Mouse (Mus musculus) heart, embryonic 10.5 days (tissue): Measurements from ENCODE around the gene Kin. TPM values are rescaled to one million over a fixed set of nuclear protein-coding genes. Genes with fewer than 3 reads are reported as not detected.

Experiments used
- DNase-seq: peaks from one replicate; pipeline ENCODE4 v3.0.0-alpha.2; 2017; ENCODE audit warnings: low spot score
- H3K27ac ChIP-seq: fragments of 300-500 bp; sonication (generic); 2 replicates; pipeline ENCODE4 v1.5.1; 2016; ENCODE audit warnings: mild to moderate bottlenecking
- H3K27me3 ChIP-seq: fragments of 300-500 bp; sonication (generic); 2 replicates; pipeline ENCODE4 v1.6.1; 2016; ENCODE audit warnings: mild to moderate bottlenecking; ENCODE audit not compliant: poor library complexity, insufficient read depth, severe bottlenecking
- H3K36me3 ChIP-seq: fragments of 300-500 bp; sonication (generic); 2 replicates; pipeline ENCODE4 v1.6.1; 2016; ENCODE audit warnings: mild to moderate bottlenecking, moderate library complexity
- H3K4me1 ChIP-seq: fragments of 300-500 bp; sonication (generic); 2 replicates; pipeline ENCODE4 v1.6.1; 2016; ENCODE audit warnings: mild to moderate bottlenecking
- H3K4me3 ChIP-seq: fragments of 300-500 bp; sonication (generic); 2 replicates; pipeline ENCODE4 v1.5.1; 2016; ENCODE audit warnings: mild to moderate bottlenecking, moderate library complexity
- H3K9me3 ChIP-seq: fragments of 300-500 bp; sonication (generic); 2 replicates; pipeline ENCODE4 v1.6.1; 2016; ENCODE audit warnings: mild to moderate bottlenecking, moderate library complexity
- WGBS: fragments of 180-500 bp; shearing (Covaris S2); methylation state at CpG from one replicate; pipeline ENCODE4 v1.1.7; 2016; 5-methylcytosine and 5-hydroxymethylcytosine counted together
- polyA plus RNA-seq: library from polyadenylated mRNA; unstranded; fragments of >200 nt; fragmentation: Nextera tagmentation; extraction: Ambion mirVana; gene quantifications from 2 replicates; pipeline ENCODE4 v1.2.1, GENCODE M21; 2016

The Kin gene
- polyA plus RNA-seq, 1 experiment from 2014 or later: 30.7 TPM

DNA sequence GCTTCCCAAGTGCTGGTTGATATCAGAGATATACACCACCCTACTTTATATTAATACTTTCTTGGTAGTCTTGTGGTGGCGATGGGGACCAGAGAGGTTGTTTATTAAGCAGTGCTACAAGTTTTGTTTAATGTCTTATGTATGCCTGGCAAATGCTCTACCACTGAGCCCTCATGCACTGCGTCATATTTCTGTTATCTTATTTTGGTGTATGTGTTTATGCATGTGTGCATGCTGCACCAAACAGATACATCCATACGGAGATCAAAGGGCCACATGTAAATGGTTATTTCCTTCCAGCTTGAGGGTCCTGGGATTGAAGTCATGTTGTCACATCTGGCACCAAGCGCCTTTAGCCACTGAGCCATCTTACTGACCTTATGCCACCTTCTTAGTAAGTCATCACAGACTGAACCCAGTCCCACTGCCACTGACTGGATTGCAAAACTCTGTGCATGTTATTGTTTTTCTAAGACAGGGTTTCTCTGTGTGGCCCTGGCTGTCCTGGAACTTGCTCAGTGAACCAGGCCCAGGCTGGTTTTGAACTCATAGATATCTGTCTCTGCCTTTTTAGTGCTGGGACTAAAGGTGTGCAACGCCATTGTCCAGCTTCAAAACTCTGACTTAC is 1.2 kb downstream of the Kin start:
- Histone ChIP-seq H3K27me3 (no peaks in the 10 kb centered on the region), H3K27ac (peak overlapping the region; percentile 99; the same call in 1 of the 2 replicates), H3K4me1 (peaks cover 35% of the 10 kb centered on the region), H3K36me3 (peaks cover 28% of the 10 kb centered on the region), H3K9me3 (no peaks in the 10 kb centered on the region), H3K4me3 (peak overlapping the region; percentile 94)
- DNase-seq: no peak
- 89% methylated on average over 5 of the region's 5 CpGs for WGBS

DNA sequence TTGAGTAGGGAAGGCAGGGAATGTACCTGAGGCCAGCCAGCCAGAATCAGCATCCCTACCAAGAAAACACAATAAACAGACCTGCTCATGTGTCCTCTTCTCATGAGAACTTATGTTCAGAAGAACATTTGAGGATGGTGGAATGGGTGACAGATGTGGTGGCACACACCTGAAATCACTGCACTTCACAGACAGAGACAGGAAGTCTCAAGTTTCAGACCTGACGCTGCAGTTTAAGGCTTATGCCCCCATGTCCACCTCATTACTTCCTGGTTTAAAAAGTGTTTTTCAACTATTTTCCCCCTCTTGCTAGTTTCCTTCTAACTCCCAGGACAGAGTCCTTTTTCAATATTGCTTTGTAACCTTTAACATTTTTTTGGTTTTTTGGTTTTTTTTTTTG is 2.3 kb downstream of the Kin start:
- H3K4me1 ChIP-seq: peaks cover 31% of the 10 kb centered on the region
- H3K4me3 ChIP-seq: no peak overlapping the region
- 81% methylated on average over 1 of the region's 1 CpGs for WGBS
- peaks cover 40% of the 10 kb centered on the region for H3K36me3 ChIP-seq
- H3K27me3 ChIP-seq: no peaks in the 10 kb centered on the region
- no peaks in the 10 kb centered on the region for H3K9me3 ChIP-seq
- DNase-seq: no peak
- no peak overlapping the region for H3K27ac ChIP-seq

DNA sequence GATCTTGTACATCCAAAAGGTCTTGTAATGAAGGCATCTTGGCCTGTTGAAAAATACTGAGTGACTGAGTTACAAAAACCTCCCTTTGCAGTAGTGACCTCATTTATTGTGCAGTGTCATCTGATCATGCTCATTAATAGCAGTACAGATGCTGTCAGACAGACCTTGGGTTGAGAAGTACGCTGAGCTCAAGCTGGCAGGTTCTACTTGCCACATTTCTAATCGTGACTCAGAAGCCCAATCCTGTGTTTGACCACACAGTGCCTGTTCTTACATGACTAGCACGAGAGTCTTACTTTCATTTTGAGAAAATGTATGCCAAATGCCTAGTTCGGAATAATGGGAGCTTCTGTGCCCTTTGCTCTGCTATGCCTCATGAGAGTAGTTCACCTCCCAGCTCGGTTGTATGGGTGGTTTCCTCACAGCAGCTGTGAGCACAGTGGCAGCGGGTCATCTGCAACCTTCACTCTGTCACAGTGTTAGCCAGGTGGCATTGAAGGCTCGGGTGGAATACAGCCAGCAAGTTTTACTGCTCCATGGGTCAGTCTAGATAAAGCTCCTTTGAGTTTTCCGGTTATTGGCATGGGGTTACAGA is 7.0 kb downstream of the Kin start:
- peaks cover 10% of the 10 kb centered on the region; the same call in 1 of the 2 replicates for H3K4me1 ChIP-seq
- peaks cover 78% of the 10 kb centered on the region for H3K36me3 ChIP-seq
- no peaks in the 10 kb centered on the region for H3K27me3 ChIP-seq
- H3K4me3 ChIP-seq: no peak overlapping the region
- no peak overlapping the region for H3K27ac ChIP-seq
- no peaks in the 10 kb centered on the region for H3K9me3 ChIP-seq
- DNase-seq: no peak
- WGBS: 89% methylated on average over 8 of the region's 8 CpGs

DNA sequence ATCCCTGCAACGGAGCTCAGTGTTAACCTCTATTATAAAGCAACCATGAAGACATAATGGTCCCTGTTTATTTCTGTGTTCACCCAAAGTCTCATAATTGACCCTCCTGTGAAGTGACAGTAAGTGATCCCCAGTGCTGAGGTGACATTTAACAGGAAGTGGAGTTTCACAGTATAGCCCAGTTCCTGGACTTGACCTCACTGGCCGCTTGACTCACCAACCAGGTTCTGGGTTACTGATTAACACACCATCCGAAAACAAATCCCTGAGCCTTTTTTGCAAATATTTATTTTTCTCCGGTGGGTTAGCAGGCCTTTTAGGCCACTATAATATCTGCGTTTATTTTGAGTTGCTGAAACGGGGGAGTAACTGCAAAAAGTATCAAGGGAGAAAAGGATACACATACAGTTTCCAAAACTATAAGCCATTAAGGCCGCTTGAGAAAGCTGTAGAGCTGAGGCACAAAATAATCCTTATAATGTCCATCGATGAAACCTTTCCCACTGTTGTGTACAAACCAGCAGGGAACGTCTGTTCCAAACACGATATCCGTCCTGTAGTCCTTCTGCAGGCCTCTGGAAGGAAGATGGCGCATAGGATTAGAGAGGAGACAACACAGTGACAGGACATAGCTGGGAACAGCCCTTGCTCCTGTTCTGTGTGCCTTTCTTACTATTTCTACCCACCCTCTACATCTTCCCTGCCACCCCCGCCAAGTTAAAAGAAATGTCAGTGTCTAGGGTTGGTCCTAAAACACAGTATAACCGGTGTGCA is 14.1 kb downstream of the Kin start:
- 88% methylated on average over 14 of the region's 14 CpGs for WGBS

DNA sequence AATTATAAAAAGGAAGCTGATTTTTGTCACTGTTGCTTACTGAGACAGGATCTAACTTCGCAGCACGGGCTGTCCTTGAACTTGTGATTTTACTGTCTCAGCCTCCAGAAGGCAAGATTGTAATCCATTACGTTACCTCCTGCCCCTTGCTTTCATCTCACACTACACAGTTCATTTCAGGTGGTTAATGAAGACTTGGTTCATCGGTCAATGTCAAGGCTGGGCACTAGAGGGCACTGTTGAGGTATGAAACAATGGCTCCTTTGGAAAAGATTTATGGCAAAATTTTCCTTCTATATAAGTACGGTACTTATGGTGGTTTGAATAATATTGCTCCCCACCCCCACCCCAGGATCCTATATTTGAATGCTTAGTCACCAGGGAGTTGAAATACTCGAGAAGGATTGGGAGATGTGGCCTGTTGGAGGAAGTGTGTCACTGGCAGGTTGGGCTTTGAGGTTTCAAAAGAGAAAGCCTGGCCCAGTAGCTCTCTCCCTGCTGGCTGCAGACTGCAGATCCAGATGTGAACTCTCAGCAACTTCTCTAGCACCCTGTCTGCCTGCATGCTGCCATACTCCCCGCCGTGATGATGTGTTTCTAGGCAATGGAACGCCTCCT is 18.3 kb downstream of the Kin start:
- H3K9me3 ChIP-seq: no peaks in the 10 kb centered on the region
- no peaks in the 10 kb centered on the region for H3K27me3 ChIP-seq
- H3K27ac ChIP-seq: no peak overlapping the region
- peaks cover 3% of the 10 kb centered on the region; the same call in 1 of the 2 replicates for H3K4me1 ChIP-seq
- H3K36me3 ChIP-seq: no peaks in the 10 kb centered on the region
- WGBS: 38% methylated on average over 9 of the region's 9 CpGs
- H3K4me3 ChIP-seq: no peak overlapping the region
- no peak for DNase-seq

More for the DNA sequence above, 14.1 kb downstream of the Kin start:
- H3K9me3 ChIP-seq: no peaks in the 10 kb centered on the region
- no peak overlapping the region for H3K4me3 ChIP-seq
- no peaks in the 10 kb centered on the region for H3K4me1 ChIP-seq
- H3K27me3 ChIP-seq: no peaks in the 10 kb centered on the region
- DNase-seq: no peak
- H3K36me3 ChIP-seq: peaks cover 34% of the 10 kb centered on the region
- H3K27ac ChIP-seq: no peak overlapping the region

DNA sequence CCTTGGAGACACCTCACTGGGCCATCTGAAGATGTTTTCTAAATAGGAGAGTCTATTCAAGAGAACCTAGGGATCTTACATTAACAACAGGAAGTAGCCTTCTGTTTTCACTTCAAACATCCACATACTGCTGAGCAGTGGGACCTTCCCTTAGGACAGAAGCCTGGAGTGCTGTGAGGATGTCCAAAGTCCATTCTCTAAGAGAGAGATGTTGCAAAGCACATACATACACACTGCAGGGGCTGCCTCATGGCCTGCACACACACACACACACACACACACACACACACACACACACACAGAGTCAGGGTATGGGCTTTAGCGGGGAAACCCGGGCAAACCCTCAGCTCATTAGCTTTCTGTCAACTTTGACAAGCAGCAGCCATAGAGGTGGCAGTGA is 20.1 kb downstream of the Kin start:
- WGBS: 52% methylated on average over 2 of the region's 2 CpGs

DNA sequence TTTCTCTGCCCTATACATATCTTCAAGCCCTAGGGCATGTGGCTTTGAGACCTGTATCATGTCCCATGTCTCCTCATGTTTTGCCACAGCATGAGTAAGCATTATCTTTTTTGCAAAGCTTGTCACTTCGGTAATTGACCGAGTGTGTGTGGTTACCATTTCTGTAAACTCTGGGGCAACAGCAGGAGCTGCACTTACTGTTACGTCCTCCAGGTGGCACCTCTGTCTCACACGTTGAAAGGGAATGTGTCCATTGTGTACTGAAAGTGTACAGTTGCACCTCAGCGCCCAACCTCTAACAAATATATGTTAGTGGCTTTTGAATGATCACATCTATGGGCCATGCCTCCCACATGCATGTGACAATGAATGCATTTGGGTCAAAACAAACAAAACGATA is 20.8 kb downstream of the Kin start:
- H3K4me3 ChIP-seq: no peak overlapping the region
- H3K36me3 ChIP-seq: no peaks in the 10 kb centered on the region
- no peak for DNase-seq
- H3K27me3 ChIP-seq: no peaks in the 10 kb centered on the region
- WGBS: 44% methylated on average over 6 of the region's 6 CpGs
- no peak overlapping the region for H3K27ac ChIP-seq
- peaks cover 3% of the 10 kb centered on the region; the same call in 1 of the 2 replicates for H3K4me1 ChIP-seq
- H3K9me3 ChIP-seq: no peaks in the 10 kb centered on the region

More for the DNA sequence above, 20.1 kb downstream of the Kin start:
- no peak for DNase-seq
- H3K36me3 ChIP-seq: no peaks in the 10 kb centered on the region
- no peaks in the 10 kb centered on the region for H3K27me3 ChIP-seq
- H3K9me3 ChIP-seq: no peaks in the 10 kb centered on the region
- H3K4me3 ChIP-seq: no peak overlapping the region
- no peak overlapping the region for H3K27ac ChIP-seq
- H3K4me1 ChIP-seq: peaks cover 3% of the 10 kb centered on the region; the same call in 1 of the 2 replicates

DNA sequence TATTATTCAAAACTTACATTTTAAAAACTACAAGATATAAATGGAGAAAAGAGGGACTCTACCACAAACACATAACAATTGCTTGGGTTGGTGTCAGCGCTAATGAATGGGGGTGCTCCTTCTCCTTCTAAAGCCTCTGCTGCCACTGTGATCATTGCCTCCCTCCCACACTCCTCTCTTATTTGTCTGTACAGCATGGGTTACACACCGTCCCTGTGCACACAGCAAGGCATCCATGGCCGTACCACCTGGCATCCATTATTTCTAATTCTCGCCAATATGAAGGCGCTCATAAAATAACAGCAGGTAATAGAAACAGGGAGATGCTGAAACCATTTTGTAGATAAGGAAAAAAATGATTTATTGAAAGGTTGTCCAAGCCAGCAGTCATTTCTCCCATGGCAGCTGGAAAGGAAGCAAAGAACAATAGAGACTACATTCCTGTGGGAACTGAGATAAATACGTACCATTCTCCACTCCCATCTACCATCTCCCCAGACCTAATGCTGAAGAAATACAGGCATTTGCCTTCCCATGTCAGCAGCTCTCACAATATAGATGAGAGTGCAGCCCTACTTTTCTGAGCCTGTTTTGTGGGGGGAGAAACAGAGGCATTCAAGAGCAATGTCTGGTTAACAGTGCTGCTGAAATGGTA is 28.3 kb downstream of the Kin start:
- no peak overlapping the region for H3K4me3 ChIP-seq
- H3K27me3 ChIP-seq: no peaks in the 10 kb centered on the region
- 79% methylated on average over 6 of the region's 6 CpGs for WGBS
- no peaks in the 10 kb centered on the region for H3K36me3 ChIP-seq
- DNase-seq: no peak
- H3K9me3 ChIP-seq: no peaks in the 10 kb centered on the region
- H3K4me1 ChIP-seq: no peaks in the 10 kb centered on the region
- H3K27ac ChIP-seq: no peak overlapping the region

DNA sequence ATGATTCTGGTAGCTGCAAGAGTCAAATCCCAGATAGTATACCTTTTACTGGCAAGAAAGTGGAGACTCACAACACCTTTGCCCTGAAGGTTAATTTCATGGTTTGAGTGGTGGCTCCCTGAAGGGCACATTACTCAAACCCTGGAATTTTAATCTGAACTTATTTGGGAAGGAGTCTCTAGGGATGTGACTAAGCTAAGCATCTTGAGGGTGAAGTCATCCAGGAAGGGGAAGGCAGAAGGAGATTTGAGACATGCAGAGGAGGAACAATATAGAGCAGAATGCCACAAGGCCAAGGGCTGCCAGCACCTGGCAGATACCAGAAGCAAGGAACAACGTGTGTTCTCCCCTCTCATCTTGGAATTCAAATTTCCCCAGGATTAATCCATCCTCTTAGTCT is 38.4 kb downstream of the Kin start:
- H3K9me3 ChIP-seq: no peaks in the 10 kb centered on the region
- DNase-seq: no peak
- no peaks in the 10 kb centered on the region for H3K36me3 ChIP-seq
- H3K27me3 ChIP-seq: no peaks in the 10 kb centered on the region
- no peak overlapping the region for H3K27ac ChIP-seq
- 33% methylated on average over 1 of the region's 1 CpGs for WGBS
- no peaks in the 10 kb centered on the region for H3K4me1 ChIP-seq
- H3K4me3 ChIP-seq: no peak overlapping the region

DNA sequence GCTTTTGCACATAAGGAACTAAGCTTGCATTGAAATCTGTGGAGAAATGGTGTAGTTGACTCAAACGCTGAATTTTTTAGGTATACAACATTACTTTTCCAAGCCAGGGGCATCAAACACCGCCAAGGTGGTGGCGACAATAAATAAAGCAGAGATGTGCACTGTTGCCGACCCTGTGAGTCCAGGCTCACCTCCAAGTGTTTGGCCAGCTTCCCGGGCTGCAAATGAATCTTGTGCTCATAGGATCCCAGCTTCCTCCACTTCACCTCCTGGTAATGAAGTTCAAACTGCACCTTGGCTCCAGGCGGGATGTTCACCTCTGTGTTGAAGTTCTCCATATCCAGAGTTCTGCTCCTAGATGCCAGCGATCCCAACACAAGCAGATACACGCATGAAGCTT is 38.9 kb downstream of the Kin start:
- Histone ChIP-seq H3K4me3 (no peak overlapping the region), H3K27ac (no peak overlapping the region), H3K9me3 (no peaks in the 10 kb centered on the region), H3K27me3 (no peaks in the 10 kb centered on the region), H3K4me1 (no peaks in the 10 kb centered on the region), H3K36me3 (no peaks in the 10 kb centered on the region)
- no peak for DNase-seq
- WGBS: 83% methylated on average over 8 of the region's 8 CpGs

DNA sequence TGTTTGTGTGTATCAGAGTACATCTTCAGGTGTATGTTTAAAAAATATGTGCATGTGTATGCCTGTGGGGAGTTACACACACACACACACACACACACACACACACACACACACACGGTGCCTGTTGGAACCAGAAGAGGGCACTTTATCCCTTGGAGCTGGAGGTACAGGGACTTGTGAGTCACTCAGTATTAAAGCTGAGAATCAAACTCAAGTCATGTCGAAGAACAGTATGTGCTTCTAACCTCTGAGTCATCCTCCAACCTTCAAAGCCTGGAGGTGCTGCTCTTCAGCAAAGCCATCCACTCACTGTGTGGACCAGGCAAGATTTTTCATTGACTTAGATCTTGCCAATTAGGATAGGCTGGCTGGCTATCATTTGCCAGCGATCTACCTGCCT is 41.4 kb downstream of the Kin start:
- Histone ChIP-seq H3K27ac (no peak overlapping the region), H3K36me3 (no peaks in the 10 kb centered on the region), H3K4me3 (no peak overlapping the region), H3K27me3 (no peaks in the 10 kb centered on the region), H3K4me1 (no peaks in the 10 kb centered on the region), H3K9me3 (no peaks in the 10 kb centered on the region)
- DNase-seq: no peak
- 59% methylated on average over 3 of the region's 3 CpGs for WGBS

DNA sequence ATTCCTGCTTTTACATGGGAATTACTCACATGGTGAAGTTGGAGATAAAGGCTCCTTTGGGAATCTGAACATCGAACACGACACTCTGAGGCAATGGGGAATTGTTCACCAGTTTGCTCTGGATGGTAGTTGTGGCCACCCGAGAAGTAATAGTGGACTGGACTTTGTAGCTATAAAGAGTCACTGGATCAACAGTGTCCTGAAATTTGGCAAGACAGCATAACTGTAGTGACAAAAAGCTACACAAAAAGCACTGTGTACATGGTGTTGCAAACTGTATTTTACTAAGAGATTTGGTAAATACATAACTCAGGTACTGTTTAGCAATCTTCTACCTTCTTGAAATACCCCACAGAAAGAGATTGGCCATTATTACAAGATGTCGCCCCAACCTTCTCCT is 45.7 kb downstream of the Kin start:
- 86% methylated on average over 4 of the region's 4 CpGs for WGBS
- H3K27ac ChIP-seq: no peak overlapping the region
- H3K9me3 ChIP-seq: no peaks in the 10 kb centered on the region
- H3K4me1 ChIP-seq: no peaks in the 10 kb centered on the region
- H3K4me3 ChIP-seq: no peak overlapping the region
- no peak for DNase-seq
- H3K36me3 ChIP-seq: no peaks in the 10 kb centered on the region
- no peaks in the 10 kb centered on the region for H3K27me3 ChIP-seq
